Mouse (Mus musculus) myocyte (in vitro differentiated cells): ENCODE data around the gene 4930402F06Rik.

Experiments used
- CEBPB ChIP-seq: IDR thresholded peaks from 2 replicates; pipeline ENCODE4 v1.6.1; 2011; ENCODE audit warnings: mild to moderate bottlenecking, moderate library complexity; ENCODE audit not compliant: poor library complexity, insufficient read depth, severe bottlenecking
- E2F4 ChIP-seq: IDR thresholded peaks from one replicate; pipeline ENCODE4 v1.6.1; 2011; ENCODE audit warnings: mild to moderate bottlenecking, control low read depth, moderate library complexity; ENCODE audit not compliant: insufficient read depth
- MAX ChIP-seq: IDR thresholded peaks from one replicate; pipeline ENCODE4 v1.6.1; 2011; ENCODE audit warnings: low read depth, mild to moderate bottlenecking, control low read depth
- MYOD1 ChIP-seq, 3 experiments: IDR thresholded peaks; one replicate each; pipeline ENCODE4 v1.6.1; 2011; ENCODE audit warnings: control low read depth in 2 of 3, low read depth in 2 of 3, mild to moderate bottlenecking in 2 of 3, moderate library complexity in 1 of 3; ENCODE audit not compliant: insufficient read length in 2 of 3, control insufficient read depth in 1 of 3
- MYOG ChIP-seq, 3 experiments: IDR thresholded peaks; one replicate each; pipeline ENCODE4 v1.6.1; 2011; ENCODE audit warnings: control low read depth in 2 of 3, low read depth in 2 of 3, mild to moderate bottlenecking in 2 of 3; ENCODE audit not compliant: insufficient read length in 2 of 3, control insufficient read depth in 1 of 3, insufficient read depth in 1 of 3
- POLR2A ChIP-seq: IDR thresholded peaks from one replicate; pipeline ENCODE4 v1.6.1; 2011; ENCODE audit warnings: low read depth, mild to moderate bottlenecking, control low read depth, moderate library complexity; ENCODE audit not compliant: insufficient read length
- POLR2AphosphoS2 ChIP-seq: IDR thresholded peaks from one replicate; pipeline ENCODE4 v1.6.1; 2011; ENCODE audit warnings: low read depth, control low read depth; ENCODE audit not compliant: insufficient read length
- SRF ChIP-seq: IDR thresholded peaks from one replicate; pipeline ENCODE4 v1.6.1; 2011; ENCODE audit warnings: low read depth; ENCODE audit not compliant: control insufficient read depth, insufficient read length
- TCF12 ChIP-seq: IDR thresholded peaks from one replicate; pipeline ENCODE4 v1.6.1; 2011; ENCODE audit warnings: mild to moderate bottlenecking, control low read depth; ENCODE audit not compliant: poor library complexity, insufficient read depth, severe bottlenecking
- TCF3 ChIP-seq: IDR thresholded peaks from one replicate; pipeline ENCODE4 v1.6.1; 2011; ENCODE audit warnings: low read depth, control low read depth; ENCODE audit not compliant: insufficient read length
- USF1 ChIP-seq: IDR thresholded peaks from one replicate; pipeline ENCODE4 v1.6.1; 2011; ENCODE audit warnings: low read depth, mild to moderate bottlenecking, control low read depth, moderate library complexity

GRCm38 (mm10) chr2:35402391-35402790, 5.4 kb upstream of the 4930402F06Rik start:
- TF ChIP-seq POLR2A = no peak
- no peak for TF ChIP-seq E2F4
- no peak for TF ChIP-seq USF1
- TF ChIP-seq MYOD1 (IDR thresholded peaks at IDR 0.05; ENCODE audit: control insufficient read depth in 1 of 3, insufficient read length in 2 of 3, low read depth in 2 of 3) = no peak
- no peak for TF ChIP-seq TCF3
- no peak for TF ChIP-seq MAX
- TF ChIP-seq TCF12 = no peak
- TF ChIP-seq POLR2AphosphoS2 = no peak
- TF ChIP-seq SRF = no peak
- TF ChIP-seq CEBPB = no peak
- TF ChIP-seq MYOG (IDR thresholded peaks at IDR 0.05; ENCODE audit: control insufficient read depth in 1 of 3, insufficient read depth in 1 of 3, insufficient read length in 2 of 3, low read depth in 2 of 3) = no peak
